Mouse (Mus musculus) gastrocnemius, adult 8-10 months (tissue): Measurements from ENCODE around the gene Kirrel3. TPM values are rescaled to one million over a fixed set of nuclear protein-coding genes. Genes with fewer than 3 reads are reported as not detected.

Source experiments
- DNase-seq, 2 experiments: peaks; one replicate each; pipeline ENCODE4 v3.0.0; 2022; ENCODE audit warnings: low spot score in 2 of 2
- total RNA-seq, 4 experiments: library from RNA; stranded (reverse); gene quantifications; 2 replicates each; pipeline ENCODE4 v1.2.4; 2022

Kirrel3 gene
- total RNA-seq, 4 experiments from 2014 or later: 0.39 to 0.74 (median 0.52) TPM

DNA sequence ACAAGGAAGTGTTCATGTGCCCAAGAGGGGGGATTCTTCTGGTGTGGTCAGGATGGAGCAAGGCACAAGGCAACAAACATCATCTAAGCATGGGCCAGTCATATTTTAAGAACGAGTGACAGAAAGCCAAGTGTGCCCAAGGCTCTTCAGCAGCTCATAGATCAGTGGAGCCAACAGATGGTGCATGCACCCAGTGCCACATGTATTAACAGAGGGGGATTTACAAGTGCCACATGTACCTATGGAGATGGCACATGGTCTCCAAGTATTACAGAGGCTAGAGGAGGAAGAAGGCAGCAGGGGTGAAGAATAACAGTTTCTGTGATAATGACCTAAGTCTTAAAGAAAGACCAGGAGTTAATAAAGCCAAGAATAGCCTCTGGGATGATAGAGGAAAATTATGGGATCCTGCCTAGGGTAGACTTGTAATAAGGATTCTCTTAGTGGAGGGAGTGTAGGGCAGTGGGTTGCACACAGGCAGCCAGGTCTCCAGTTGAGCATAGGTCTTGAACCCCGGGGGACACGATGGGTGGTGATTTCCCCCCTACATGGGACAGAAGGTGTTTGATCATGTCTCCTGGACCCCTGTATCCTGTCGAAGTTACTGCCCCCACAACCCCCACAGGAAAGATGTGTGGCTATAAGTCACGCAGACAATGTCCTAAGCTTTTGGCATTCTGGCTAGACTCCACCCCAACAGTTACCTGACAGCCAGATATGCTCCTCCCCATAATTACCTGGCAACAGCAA is 495.0 kb downstream of the Kirrel3 start:
- no peak for DNase-seq

DNA sequence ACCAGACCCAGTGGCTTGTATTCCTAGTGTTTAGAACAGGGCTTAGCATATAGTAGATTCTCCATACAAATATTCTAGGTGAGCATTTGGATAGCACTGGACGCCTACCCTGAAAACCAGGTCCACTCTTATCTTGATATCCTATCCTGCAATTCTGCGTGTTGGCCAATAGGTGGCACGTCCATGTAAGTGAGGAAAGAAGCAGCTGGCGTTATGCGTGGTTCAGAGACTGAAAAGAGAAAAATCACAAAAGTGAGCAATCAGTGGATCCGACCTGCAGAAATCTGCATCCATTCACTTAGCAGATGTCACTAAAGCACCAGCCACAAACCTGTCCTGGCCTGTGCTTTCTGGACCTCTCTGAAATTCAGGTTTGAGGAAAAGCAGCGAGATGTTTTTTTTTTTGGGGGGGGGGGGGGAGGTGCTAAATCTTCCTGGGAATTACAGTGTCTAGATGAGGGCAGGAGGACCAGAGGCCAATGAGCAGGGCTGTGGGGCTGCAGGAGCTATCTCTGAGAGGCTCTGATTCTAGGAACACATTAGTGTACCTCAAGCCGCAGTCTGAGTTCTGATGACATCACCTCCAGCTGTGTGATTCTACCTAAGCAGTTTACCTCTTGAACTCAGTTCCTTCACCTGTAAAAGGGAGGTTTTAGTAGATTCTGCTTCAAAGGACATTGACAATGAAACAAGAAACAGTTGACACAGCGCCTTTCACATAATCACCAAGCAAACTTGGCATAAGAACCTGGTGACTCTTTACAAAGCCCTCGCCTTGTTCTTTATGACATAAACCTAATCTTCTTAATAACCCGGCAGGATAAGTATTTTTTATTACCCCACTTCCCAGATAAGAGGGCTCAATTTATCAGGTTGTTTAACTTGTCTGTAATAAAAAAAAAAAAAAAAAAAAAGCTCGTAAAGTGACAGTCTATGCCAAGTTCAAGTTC is 498.1 kb downstream of the Kirrel3 start:
- no peak for DNase-seq

DNA sequence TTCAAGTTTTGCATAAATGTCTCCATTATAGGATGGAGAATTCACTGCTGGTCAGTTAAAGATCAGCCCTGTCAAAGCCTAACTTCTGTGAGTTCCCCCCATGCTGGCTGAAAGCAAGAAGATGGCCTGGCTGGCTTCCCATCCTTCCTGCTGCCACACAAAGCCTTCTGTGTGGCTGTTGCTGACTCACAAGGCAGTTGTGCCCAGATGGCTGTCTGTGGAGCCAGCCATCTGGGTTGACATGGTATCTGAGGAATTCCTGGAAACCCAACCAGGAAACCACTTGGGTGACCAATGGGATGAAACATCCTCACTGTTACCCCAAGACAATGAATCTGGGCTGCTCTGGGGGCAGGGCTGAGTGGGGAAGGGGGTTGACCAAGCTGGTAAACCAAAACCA is 500.5 kb downstream of the Kirrel3 start:
- no peak for DNase-seq

DNA sequence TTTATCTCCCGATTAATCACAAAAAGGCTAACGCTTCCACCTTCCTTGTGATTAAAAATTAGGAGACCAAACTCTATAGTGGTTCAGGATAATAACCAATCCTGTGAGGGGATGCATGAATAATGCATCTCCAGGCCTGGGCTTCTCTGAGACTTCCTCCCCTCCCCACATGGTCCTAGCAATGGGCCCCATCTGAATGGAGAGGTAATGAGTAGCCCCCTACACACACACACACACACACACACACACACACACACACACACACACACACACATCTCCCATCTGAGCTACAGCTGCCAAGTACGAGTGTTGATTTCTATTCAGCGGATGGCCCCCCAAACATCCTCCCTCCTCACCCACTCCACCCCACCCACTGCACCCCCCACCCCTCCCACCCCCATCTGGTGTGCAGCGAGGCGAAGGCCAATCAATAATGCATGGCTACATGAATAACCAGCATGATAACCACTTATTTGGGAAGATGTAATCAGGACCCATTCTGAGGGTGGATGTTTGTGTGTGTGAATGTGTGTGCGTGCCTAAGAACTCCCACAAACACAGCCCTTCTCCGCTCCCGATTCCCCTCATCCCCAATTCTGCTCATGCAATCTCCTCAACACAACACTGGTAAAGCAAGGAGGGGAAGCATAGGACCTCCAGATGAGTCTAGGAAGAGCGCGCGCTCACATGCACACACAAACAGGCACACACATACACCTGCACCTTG is 501.9 kb downstream of the Kirrel3 start:
- DNase-seq: no peak

DNA sequence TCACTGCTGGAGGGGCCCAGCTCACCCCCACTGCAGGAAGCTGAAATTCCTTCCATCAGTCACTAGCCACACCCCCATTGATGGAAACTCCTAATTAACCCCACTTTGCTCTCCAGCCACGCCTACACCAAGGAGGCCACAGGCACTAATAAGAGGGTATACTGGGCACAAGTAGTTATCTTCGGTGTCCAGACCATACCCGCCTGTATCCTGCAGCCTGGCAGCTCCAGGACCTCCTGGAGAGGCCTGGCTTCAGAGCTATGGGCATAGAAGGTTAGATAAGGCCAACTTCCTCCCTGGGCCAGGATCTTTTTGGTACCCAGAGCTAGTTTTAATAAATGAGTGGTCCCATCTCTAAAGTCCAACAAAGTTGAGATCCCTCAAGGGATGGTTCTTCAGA is 503.0 kb downstream of the Kirrel3 start:
- no peak for DNase-seq

DNA sequence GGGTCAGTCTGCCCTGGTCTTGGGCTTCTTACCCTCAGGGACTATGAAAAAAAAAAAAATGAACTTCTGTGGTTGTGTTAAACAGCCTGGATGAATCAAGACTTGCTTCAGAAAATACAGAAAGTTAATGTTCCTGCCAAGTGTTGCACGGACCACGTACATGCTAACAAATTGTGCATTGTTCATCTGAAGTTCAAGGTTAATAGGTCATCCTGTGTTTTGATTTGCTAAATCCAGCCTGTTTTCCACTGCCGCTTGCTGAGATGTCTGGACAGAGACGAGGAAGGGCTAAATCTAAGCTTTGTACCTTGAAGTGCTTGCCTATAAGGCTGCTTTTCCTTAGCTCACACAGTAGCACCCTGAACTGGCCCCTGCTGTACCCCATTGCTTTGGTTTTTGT is 506.5 kb downstream of the Kirrel3 start:
- DNase-seq: no peak

DNA sequence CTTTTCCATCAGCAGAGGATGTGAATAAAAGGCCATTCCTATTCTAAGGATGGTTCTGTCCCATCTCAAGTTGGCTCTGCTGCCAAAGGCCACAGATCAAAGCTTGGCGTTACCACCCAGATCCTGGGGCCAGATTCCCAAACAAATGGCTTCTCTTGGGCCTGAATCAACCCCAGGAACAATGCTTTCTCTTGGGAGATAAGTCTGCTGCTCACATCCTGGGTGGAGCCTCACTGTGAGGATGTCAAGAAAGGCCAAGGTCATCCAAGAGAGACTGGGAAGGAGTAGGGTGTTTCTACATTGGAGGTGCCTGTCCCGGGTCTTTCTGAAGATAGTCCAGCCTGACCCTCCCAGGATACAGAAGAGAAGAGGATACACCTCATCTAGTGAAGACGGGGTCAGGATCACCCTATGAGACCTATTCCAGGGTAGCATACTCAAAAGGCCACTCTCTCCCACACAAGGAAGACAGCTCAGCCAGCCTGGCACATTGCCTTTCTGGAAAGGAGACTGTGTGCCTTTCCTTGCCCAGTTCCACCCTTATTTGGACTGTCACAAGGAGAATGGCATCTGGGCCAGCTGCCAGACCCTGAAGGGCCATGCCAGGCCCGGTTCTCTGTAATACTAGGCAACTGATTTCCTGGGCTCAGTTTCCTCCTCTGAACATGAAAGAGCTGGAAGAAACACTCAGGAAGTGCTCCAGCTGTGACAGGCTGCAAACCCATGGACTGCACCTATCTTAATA is 507.9 kb downstream of the Kirrel3 start:
- DNase-seq: peak; percentile 79 to 86

DNA sequence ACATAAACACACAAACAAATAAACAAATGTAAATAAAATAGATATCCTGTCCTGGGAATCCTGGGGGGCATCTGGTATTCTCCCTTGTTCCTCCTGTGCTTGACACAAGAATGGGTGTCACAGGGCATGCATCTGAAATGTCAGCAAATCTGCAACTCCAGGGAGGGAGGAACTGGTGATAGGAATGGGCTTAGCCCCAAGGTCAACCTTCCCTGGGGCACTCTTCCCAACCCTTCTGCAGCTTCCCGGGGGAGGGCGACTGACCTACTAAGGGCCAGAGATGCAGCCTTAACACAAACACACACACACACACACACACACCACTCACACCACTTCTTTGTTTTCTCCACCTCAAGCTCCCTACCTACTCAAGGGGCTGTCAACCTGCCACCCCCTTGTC is 509.4 kb downstream of the Kirrel3 start:
- no peak for DNase-seq

DNA sequence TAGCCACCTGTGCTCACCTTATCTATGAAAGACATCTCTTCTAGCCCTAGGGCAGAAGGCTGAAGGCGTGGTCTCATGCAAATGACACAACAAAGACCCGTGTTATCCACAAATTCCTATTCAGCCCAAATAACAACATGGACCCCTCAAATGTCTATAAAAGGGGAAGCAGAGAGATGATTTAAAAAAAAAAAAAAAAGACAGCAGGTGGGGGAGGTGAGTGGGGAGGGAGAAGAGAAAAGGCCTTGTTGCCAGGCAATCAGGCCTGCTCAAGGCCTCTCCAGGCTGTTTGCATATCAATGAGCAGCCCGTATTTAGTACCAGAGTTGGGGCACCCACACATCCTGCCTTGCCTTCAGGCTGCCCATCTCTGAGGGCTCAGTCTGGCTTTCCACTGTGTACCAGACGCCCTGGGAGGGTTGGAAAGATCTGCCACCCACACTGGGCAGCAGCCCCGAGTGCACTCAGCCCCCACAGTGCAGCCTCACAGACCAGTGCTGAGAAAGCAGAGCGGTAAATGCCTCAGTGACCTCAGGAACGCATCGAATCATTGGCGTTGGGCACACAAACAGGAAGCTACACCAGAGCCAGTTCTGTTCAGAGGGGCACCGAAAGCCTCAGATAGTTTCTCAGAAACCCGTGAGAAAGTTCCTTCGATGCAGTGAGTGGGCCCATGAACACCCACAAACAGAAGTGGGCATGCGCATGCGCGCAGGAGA is 510.1 kb downstream of the Kirrel3 start:
- no peak for DNase-seq

DNA sequence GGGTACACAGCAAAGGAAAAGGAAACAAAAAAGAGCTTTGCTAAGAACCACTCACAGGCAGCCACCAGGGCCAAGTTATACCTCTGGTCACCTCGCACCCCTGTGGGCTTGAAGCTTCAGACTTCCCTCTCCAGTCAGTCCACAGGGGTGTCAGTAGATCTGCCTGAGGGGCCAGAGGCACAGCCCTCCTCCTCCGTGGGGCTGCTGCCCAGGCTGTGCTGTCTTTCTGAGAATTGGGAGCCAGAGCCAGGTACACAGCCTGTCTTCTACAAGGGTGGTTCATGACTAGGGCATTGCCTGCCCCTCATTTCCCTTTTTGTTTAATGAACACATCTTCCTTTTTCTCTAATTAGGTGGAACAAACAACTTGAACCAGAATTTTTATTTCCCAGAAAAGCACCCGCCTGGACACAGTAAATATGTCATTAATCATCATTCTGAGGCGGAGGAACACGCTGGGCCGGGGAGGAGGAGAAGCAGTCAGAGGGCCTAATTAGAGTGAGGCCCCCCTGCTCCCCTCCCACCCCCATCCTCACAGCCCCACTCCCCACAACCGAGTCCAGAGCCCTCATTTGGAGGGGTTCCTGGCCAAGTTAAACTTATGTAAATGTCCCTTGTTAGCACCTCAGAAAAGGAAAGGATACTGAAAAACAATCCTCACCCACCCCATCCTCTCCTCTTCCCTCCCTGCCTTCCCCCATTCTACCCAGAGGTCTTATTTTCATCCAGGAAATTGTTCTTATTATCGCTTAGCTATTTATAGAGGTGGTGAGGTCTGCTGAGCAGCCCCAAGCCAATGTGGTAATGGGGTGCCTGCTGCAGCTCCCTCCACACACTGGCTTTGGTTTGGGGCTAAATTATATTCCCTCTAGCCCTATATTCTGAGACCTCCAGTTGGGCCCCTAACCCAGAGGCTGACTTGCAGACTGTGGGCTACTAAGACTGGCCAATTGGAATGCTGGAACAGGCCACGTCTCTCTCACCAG is 512.5 kb downstream of the Kirrel3 start:
- DNase-seq: no peak

DNA sequence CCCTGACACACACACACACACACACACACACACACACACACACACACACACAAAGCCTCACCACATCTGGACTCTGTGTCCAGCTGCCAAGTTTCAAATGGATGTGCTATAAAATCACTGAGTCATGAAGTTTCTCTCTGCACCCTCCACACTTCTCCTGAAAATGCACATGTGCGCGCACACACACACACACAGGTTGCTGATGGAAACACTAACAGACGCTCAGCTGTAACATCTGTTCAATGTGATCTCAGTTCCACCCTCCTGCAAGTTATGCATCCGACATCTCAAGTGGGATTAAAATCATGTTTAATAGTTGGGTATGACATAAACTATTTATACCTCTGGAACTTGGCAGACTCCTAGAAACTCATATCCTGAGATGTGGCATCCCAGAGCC is 518.4 kb downstream of the Kirrel3 start:
- DNase-seq: no peak

DNA sequence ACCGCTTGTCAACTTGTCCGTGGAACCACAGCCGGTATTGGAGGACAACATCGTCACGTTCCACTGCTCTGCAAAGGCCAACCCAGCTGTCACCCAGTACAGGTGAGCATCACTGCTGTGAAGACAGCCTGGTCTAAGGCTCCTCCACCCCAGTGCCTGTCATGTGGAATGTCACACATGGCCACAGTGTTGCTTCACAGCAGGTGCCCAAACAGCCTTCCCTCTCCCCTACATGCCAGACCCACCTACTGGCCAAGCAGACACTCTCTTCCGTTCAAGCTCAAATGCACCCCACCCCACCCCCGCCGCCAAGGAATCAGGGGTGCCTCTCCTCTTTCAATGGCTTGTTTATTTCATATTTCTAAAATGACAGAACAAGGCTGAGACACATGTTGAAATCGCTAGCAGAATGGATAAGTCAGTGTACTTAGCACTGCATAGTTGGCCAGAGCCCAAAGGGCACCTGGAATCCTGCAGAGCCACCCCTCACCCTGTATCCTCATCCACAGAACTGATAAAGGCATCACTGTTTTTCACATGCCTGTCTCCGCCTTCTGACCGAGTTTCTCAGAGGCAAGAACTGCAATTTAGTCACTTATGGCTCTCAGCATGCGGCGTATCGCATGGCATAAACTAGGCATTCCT is 522.1 kb downstream of the Kirrel3 start:
- DNase-seq: no peak

DNA sequence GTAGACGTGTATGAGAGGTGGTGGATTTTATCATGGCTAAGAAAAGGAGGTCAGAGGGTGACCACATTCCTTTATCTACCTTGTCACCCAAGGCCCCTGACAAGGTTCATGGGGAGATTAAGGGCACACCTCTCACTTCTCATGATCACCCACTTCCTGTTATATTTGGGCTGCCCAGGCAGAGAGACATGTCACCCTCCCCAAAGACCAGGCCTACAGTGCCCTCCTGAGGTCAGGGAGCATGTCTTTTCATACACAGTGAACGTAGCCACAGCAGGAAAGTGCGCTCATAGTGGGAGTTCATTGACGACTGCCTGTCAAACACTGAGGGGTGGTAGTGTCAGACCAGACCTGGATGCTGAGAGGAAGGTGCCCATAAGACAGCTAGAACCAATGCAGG is 531.1 kb downstream of the Kirrel3 start:
- no peak for DNase-seq

DNA sequence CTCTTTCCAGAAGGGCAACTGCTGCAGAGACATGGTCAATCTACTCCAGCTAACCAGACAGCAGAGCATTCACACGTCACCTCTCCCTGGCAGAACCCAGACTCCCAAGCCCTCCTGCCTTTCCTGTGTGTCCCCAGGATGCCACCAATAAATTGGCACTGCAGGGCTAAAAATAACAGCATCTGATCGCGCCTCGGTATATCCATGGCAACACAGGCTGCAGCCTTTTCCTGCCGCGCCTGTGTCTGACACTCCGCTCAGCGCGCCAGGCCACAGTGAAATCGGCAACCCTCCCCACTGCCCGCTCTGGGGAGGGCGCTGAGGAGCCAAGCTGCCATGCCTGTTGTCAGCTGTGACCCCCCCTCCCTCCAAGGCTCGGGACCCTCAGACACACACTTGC is 531.9 kb downstream of the Kirrel3 start:
- no peak for DNase-seq

DNA sequence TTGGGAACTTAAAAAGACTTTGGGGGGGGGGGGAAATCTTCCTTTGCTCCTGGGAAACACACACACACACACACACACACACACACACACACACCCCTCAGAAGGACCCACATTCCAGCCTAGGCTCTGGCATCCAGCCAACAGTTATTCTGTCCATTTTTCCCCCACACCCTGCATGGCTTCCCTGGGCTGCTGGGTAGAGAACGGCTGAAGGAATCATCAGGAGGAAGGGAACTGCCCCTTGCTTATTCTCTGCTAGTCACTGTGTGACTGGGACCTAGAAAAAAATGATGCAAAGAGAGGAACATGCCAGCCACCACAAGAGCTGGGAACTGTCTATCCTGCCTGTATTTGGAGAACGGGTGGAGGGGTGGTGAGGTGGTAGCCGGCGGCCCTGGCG is 532.4 kb downstream of the Kirrel3 start:
- DNase-seq: no peak

DNA sequence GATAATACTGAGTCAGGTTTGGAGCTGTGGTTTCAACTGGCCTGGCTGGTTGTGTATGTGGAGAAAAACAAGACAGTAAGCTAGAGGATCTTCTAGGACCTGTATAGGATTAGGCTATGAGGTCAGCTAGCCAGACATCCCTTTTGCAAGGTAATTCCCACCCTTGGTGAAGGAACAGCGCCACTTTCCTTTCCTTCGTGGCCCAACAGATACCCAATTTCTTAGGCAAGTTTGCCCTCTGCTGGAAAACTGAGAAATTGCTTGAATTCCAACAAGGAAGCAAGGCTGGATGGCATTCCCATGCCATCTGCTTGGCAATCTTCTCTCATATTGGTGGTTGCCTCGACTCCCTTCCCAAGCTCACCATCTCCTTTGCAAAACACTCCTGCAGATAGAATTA is 533.7 kb downstream of the Kirrel3 start:
- no peak for DNase-seq

DNA sequence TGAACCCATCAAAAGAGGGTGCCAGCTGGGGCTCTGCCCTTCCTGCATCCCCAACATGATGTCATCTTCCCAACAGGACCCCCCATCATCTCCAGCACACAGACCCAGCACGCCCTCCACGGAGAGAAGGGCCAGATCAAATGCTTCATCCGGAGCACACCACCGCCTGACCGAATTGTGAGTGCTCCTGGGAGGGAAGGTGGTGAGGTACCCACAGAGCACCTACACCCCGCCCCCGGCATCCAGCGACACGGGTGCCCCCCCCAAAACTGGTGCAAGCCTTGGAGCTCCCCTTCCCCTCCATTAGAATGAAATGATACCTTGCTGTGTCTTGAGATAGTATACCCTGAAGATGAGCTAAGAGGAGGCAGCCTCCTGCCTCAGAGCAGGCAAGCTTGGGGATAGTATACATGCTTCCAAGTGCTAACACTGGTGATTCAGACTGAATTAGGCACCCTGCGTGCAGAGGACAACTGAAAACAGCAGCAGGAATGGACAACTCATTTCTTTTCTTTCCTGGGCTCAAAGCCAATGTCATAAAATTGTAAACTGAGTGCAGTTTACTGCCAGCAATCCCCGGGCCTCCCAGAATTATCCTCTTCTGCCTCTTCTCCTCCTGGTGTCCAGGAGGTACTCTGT is 534.4 kb downstream of the Kirrel3 start:
- DNase-seq: no peak

DNA sequence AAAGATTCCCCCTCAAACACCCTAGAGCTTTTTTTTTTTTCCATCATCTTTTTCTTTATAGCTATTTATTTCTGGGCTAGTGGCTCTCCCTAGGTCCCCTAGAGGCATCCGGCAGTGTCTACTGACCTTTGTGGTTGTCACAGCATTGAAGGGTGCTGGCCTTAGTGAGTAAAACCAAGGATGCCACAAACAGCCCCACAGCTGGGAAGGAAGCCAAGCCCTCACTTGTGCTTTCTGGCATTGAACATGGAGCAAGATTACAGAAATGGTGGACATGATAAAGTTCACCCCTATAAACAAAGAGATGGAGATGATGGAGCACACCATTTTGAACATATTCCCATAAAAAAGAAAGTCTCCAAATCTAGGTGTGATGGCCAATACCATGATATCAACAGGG is 536.0 kb downstream of the Kirrel3 start:
- DNase-seq: no peak
